Mouse (Mus musculus) neural tube, embryonic 12.5 days (tissue): ENCODE measurements at regions not wholly inside any gene's neighbourhood (a gene's known extent, or its start where the extent isn't known, plus 50 kb on each side); places are given as distances from the start of the nearest gene placed in this dataset.

Experiments used
- ATAC-seq: fragments of 200-750 bp; cut with Nextera tagmentation; 2 replicates; pipeline ENCODE4 v1.8.0; 2017; ENCODE audit warnings: low read depth, mild to moderate bottlenecking, moderate TSS enrichment, moderate library complexity; ENCODE audit not compliant: low FRiP score
- H3K27ac ChIP-seq: fragments of 300-500 bp; sonication (generic); 2 replicates; pipeline ENCODE4 v1.5.1; 2016
- H3K27me3 ChIP-seq: fragments of 300-500 bp; sonication (generic); replicated peaks from 2 replicates; pipeline ENCODE4 v1.6.1; 2016; ENCODE audit warnings: mild to moderate bottlenecking
- H3K36me3 ChIP-seq: fragments of 300-500 bp; sonication (generic); 2 replicates; pipeline ENCODE4 v1.6.1; 2016; ENCODE audit warnings: mild to moderate bottlenecking
- H3K4me1 ChIP-seq: fragments of 300-500 bp; sonication (generic); 2 replicates; pipeline ENCODE4 v1.6.1; 2016
- H3K4me2 ChIP-seq: fragments of 300-500 bp; sonication (generic); replicated peaks from 2 replicates; pipeline ENCODE4 v1.6.1; 2016; ENCODE audit warnings: mild to moderate bottlenecking
- H3K4me3 ChIP-seq: fragments of 300-500 bp; sonication (generic); 2 replicates; pipeline ENCODE4 v1.5.1; 2016
- H3K9ac ChIP-seq: fragments of 300-500 bp; sonication (generic); 2 replicates; pipeline ENCODE4 v1.6.1; 2016; ENCODE audit warnings: mild to moderate bottlenecking
- H3K9me3 ChIP-seq: fragments of 300-500 bp; sonication (generic); 2 replicates; pipeline ENCODE4 v1.6.1; 2016; ENCODE audit warnings: mild to moderate bottlenecking
- WGBS: fragments of 180-500 bp; shearing (Covaris S2); methylation state at CpG from one replicate; pipeline ENCODE4 v1.1.7; 2016; 5-methylcytosine and 5-hydroxymethylcytosine counted together

- 75% methylated on average over 9 of the region's 9 CpGs for WGBS
- Histone ChIP-seq H3K27ac (no peak overlapping the region), H3K4me2 (no peak overlapping the region), H3K36me3 (no peaks in the 10 kb centered on the region), H3K9me3 (no peaks in the 10 kb centered on the region), H3K27me3 (no peaks in the 10 kb centered on the region), H3K4me3 (no peak overlapping the region), H3K9ac (no peak overlapping the region), H3K4me1 (0 out of 2 replicates have a peak, but pooled peaks cover 8% of the 10 kb centered on the region)
- no peak for ATAC-seq
Observed at GRCm38 (mm10) chr17:83918413-83919139, 70.8 kb upstream of the Haao start.

- no peak overlapping the region for H3K9ac ChIP-seq
- H3K4me2 ChIP-seq = no peak overlapping the region
- no peak overlapping the region for H3K27ac ChIP-seq
- H3K4me3 ChIP-seq = no peak overlapping the region
- no peak for ATAC-seq
- 82% methylated on average over 4 of the region's 4 CpGs for WGBS
- H3K4me1 ChIP-seq = 0 out of 2 replicates have a peak, but pooled peaks cover 8% of the 10 kb centered on the region
- no peaks in the 10 kb centered on the region for H3K36me3 ChIP-seq
- no peaks in the 10 kb centered on the region for H3K9me3 ChIP-seq
- H3K27me3 ChIP-seq = no peaks in the 10 kb centered on the region
Observed at GRCm38 (mm10) chr17:83917781-83918180, 70.0 kb upstream of the Haao start.

- WGBS = 66% methylated on average over 10 of the region's 10 CpGs
- ATAC-seq = no peak
- no peak overlapping the region for H3K27ac ChIP-seq
Observed at GRCm38 (mm10) chr17:83916684-83917166, 69.0 kb upstream of the Haao start.

GRCm38 (mm10) chr17:83915034-83915433, 67.3 kb upstream of the Haao start:
- Histone ChIP-seq H3K4me3 (no peak overlapping the region), H3K27me3 (no peaks in the 10 kb centered on the region), H3K9me3 (no peaks in the 10 kb centered on the region), H3K36me3 (no peaks in the 10 kb centered on the region), H3K27ac (no peak overlapping the region), H3K4me1 (0 out of 2 replicates have a peak, but pooled peaks cover 8% of the 10 kb centered on the region), H3K9ac (no peak overlapping the region), H3K4me2 (no peak overlapping the region)
- no peak for ATAC-seq

More at GRCm38 (mm10) chr17:83916684-83917166, 69.0 kb upstream of the Haao start:
- no peaks in the 10 kb centered on the region for H3K27me3 ChIP-seq
- H3K4me3 ChIP-seq = no peak overlapping the region
- no peak overlapping the region for H3K4me2 ChIP-seq
- no peaks in the 10 kb centered on the region for H3K9me3 ChIP-seq
- no peaks in the 10 kb centered on the region for H3K36me3 ChIP-seq
- H3K9ac ChIP-seq = no peak overlapping the region
- H3K4me1 ChIP-seq = 0 out of 2 replicates have a peak, but pooled peaks cover 8% of the 10 kb centered on the region

- no peak for ATAC-seq
- WGBS = 81% methylated on average over 1 of the region's 1 CpGs
- Histone ChIP-seq H3K36me3 (no peaks in the 10 kb centered on the region), H3K9me3 (no peaks in the 10 kb centered on the region), H3K27me3 (no peaks in the 10 kb centered on the region), H3K4me3 (no peak overlapping the region), H3K4me2 (no peak overlapping the region), H3K27ac (no peak overlapping the region), H3K9ac (no peak overlapping the region), H3K4me1 (0 out of 2 replicates have a peak, but pooled peaks cover 8% of the 10 kb centered on the region)
Observed at GRCm38 (mm10) chr17:83914603-83915002, 66.8 kb upstream of the Haao start.

- ATAC-seq = no peak
- no peak overlapping the region for H3K4me2 ChIP-seq
- no peaks in the 10 kb centered on the region for H3K27me3 ChIP-seq
- no peaks in the 10 kb centered on the region for H3K36me3 ChIP-seq
- H3K9me3 ChIP-seq = no peaks in the 10 kb centered on the region
- no peak overlapping the region for H3K9ac ChIP-seq
- H3K4me3 ChIP-seq = no peak overlapping the region
- H3K4me1 ChIP-seq = 0 out of 2 replicates have a peak, but pooled peaks cover 8% of the 10 kb centered on the region
- 68% methylated on average over 13 of the region's 13 CpGs for WGBS
- no peak overlapping the region for H3K27ac ChIP-seq
Observed at GRCm38 (mm10) chr17:83913711-83914415, 66.1 kb upstream of the Haao start.

GRCm38 (mm10) chr17:83912421-83912820, 64.7 kb upstream of the Haao start:
- Histone ChIP-seq H3K9ac (no peak overlapping the region), H3K4me1 (0 out of 2 replicates have a peak, but pooled peaks cover 8% of the 10 kb centered on the region), H3K4me3 (no peak overlapping the region), H3K4me2 (no peak overlapping the region), H3K27ac (no peak overlapping the region), H3K36me3 (no peaks in the 10 kb centered on the region), H3K9me3 (no peaks in the 10 kb centered on the region), H3K27me3 (no peaks in the 10 kb centered on the region)
- 87% methylated on average over 6 of the region's 6 CpGs for WGBS
- no peak for ATAC-seq

GRCm38 (mm10) chr17:83908811-83909210, 61.0 kb upstream of the Haao start:
- no peak overlapping the region for H3K4me3 ChIP-seq
- H3K9me3 ChIP-seq = no peaks in the 10 kb centered on the region
- H3K9ac ChIP-seq = no peak overlapping the region
- H3K27ac ChIP-seq = no peak overlapping the region
- no peaks in the 10 kb centered on the region for H3K4me1 ChIP-seq
- H3K36me3 ChIP-seq = no peaks in the 10 kb centered on the region
- no peaks in the 10 kb centered on the region for H3K27me3 ChIP-seq
- no peak for ATAC-seq
- WGBS = 86% methylated on average over 6 of the region's 6 CpGs
- no peak overlapping the region for H3K4me2 ChIP-seq

GRCm38 (mm10) chr17:83907538-83907937, 59.8 kb upstream of the Haao start:
- Histone ChIP-seq H3K4me3 (no peak overlapping the region), H3K27me3 (no peaks in the 10 kb centered on the region), H3K4me2 (no peak overlapping the region), H3K36me3 (no peaks in the 10 kb centered on the region), H3K9ac (no peak overlapping the region), H3K27ac (no peak overlapping the region), H3K4me1 (no peaks in the 10 kb centered on the region), H3K9me3 (no peaks in the 10 kb centered on the region)
- 87% methylated on average over 3 of the region's 3 CpGs for WGBS
- ATAC-seq = no peak

- no peak overlapping the region for H3K9ac ChIP-seq
- H3K4me3 ChIP-seq = no peak overlapping the region
- H3K4me2 ChIP-seq = no peak overlapping the region
- H3K27me3 ChIP-seq = no peaks in the 10 kb centered on the region; the same call in 1 of the 2 replicates
- no peak overlapping the region for H3K27ac ChIP-seq
- H3K36me3 ChIP-seq = no peaks in the 10 kb centered on the region
- ATAC-seq = no peak
- 94% methylated on average over 12 of the region's 12 CpGs for WGBS
- no peaks in the 10 kb centered on the region; the same call in 1 of the 2 replicates for H3K4me1 ChIP-seq
- no peaks in the 10 kb centered on the region for H3K9me3 ChIP-seq
Observed at GRCm38 (mm10) chr17:83906751-83907537, 59.2 kb upstream of the Haao start.

GRCm38 (mm10) chr17:83903467-83903866, 55.7 kb upstream of the Haao start:
- Histone ChIP-seq H3K36me3 (no peaks in the 10 kb centered on the region), H3K9ac (no peak overlapping the region), H3K4me1 (no peaks in the 10 kb centered on the region; the same call in 1 of the 2 replicates), H3K4me3 (no peak overlapping the region), H3K27ac (no peak overlapping the region), H3K9me3 (no peaks in the 10 kb centered on the region), H3K27me3 (no peaks in the 10 kb centered on the region; the same call in 1 of the 2 replicates), H3K4me2 (no peak overlapping the region)
- WGBS = 4% methylated on average over 7 of the region's 7 CpGs
- ATAC-seq = no peak

GRCm38 (mm10) chr17:83902523-83902922, 54.8 kb upstream of the Haao start:
- Histone ChIP-seq H3K9me3 (no peaks in the 10 kb centered on the region), H3K27me3 (no peaks in the 10 kb centered on the region; the same call in 1 of the 2 replicates), H3K27ac (no peak overlapping the region), H3K4me2 (no peak overlapping the region), H3K4me3 (no peak overlapping the region), H3K9ac (no peak overlapping the region), H3K4me1 (no peaks in the 10 kb centered on the region; the same call in 1 of the 2 replicates), H3K36me3 (no peaks in the 10 kb centered on the region)
- 79% methylated on average over 3 of the region's 3 CpGs for WGBS
- no peak for ATAC-seq
